Mouse (Mus musculus) heart, postnatal 0 days (tissue): ENCODE measurements around the gene Top2a.

ENCODE experiments used
- CTCF ChIP-seq: IDR thresholded peaks from 2 replicates; pipeline ENCODE4 v1.5.1; 2016; ENCODE audit warnings: antibody characterized with exemption, control low read depth, low read depth
- EP300 ChIP-seq: IDR thresholded peaks from 2 replicates; pipeline ENCODE4 v1.6.1; 2016; ENCODE audit warnings: antibody characterized with exemption, low read depth

- no peak for TF ChIP-seq CTCF
- TF ChIP-seq EP300 = no peak
These were observed 26.3 kb downstream of the Top2a start for GRCm38 (mm10) chr11:98997659-98998058.
